Mouse (Mus musculus): ENCODE results near the gene Olfr1247. TPM values are rescaled to one million over a fixed set of nuclear protein-coding genes. Genes with fewer than 3 reads are reported as not detected.
"Not testable (repeated sequence)": the region's sequence is repeated elsewhere in the genome, so short reads cannot be mapped to it uniquely, and the experiment has no call there.

The Olfr1247 gene
- under 1 TPM in 1 of 2 experiments, not detected in 1; 0.11 TPM for total RNA-seq (2021)

DNA sequence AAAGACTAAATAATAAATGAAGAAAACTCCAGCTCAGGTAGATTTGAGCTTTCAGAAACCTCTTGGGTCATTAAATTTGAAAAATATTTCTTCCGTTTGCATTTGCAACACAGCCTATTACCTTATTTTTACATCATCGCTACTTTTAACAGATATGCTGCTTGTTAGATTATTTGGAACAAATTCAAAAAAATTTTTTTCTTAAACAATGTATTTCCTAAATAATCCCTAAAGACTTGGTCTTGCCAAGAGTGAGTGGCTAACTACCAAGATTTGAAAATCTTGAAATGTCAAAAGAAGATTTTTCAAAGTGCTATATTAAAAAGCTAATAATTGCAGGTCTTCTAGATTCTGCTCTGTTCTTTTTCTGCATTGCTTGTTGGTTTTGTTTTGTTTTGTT is at the start of gene Olfr1247:
Gene Olfr1247 (minus strand): TSS at position 101 of the 400 bp plus-strand sequence.
- intact Hi-C loops (cut with DNase I), result no loop called here
- DNase-seq (ENCODE audit: low spot score in 2 of 2), result no peak

DNA sequence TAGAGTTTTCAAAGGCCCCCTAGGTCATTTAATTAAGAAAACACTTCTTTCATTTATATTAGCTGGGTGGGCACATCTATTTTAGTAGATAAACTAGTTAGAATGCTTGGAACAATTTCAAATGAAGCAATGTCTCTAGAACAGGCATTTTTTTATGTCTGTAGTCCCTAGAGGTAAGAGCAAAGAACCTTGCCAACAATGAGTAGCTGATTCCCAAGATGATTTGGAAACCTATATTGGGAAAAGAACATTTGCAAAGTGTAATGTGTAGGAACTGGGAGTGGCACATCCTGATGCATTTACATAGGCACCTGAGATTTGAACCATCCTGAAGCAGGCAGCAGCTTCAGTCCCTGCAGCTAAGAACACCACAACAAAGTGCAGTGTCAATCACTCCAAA is 47.4 kb upstream of the Olfr1247 start, which contains the start of gene Olfr1250:
Gene Olfr1250 (minus strand): TSS at position 101 of the 400 bp plus-strand sequence.
- intact Hi-C loops (cut with DNase I), result loop anchor here (5.0 kb wide), 1 partner anchor 34 kb away; no protein-coding TSS in a partner anchor
- DNase-seq (ENCODE audit: low spot score in 2 of 2), result no peak

- no peak for DNase-seq (ENCODE audit: low spot score in 2 of 2)
- intact Hi-C loops (cut with DNase I), result no loop called here
Measured at GRCm38 (mm10) chr2:89634883-89635282, 21.0 kb upstream of the Olfr1247 start, which contains the start of gene Olfr1249. Gene Olfr1249, minus strand, starts transcription at chr2:89634983.

- intact Hi-C loops (cut with DNase I); DNase-seq (ENCODE audit: low spot score in 2 of 2): not testable (repeated sequence)
Measured at GRCm38 (mm10) chr2:89618145-89618544, 4.2 kb upstream of the Olfr1247 start, which contains the start of gene Olfr1248. Gene Olfr1248, minus strand, starts transcription at chr2:89618245.

DNA sequence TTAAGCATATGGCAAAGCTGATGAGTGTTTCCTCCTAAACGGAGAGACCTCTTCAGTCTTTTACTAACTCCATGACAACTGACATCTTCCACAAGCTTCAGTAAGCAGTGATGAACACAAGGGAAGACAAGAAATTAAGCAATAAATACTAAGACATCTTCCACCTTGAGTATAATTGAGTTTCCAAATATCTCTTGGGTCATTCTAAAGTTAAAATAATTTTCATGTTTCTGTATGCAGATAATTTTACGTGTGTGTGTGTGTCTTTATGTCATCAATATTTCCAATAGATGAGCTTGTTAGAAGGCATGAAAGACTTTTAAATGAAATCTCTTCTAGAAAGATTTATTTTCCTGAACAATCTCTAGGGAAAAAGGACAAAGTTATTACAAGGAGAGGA is 20.9 kb downstream of the Olfr1247 start, which contains the start of gene Olfr1246:
Gene Olfr1246 (minus strand): TSS at position 101 of the 400 bp plus-strand sequence.
- DNase-seq (ENCODE audit: low spot score in 2 of 2), result no peak
- intact Hi-C loops (cut with DNase I), result no loop called here

- intact Hi-C loops (cut with DNase I), result no loop called here
- no peak for DNase-seq (ENCODE audit: low spot score in 2 of 2)
Measured at GRCm38 (mm10) chr2:89578347-89578746, 35.6 kb downstream of the Olfr1247 start, which contains the start of gene Olfr1245. Gene Olfr1245, minus strand, starts transcription at chr2:89578447.

- DNase-seq (ENCODE audit: low spot score in 2 of 2); intact Hi-C loops (cut with DNase I): not testable (repeated sequence)
Measured at GRCm38 (mm10) chr2:89562706-89563105, 51.2 kb downstream of the Olfr1247 start.

Other genes with a start within 250 kb of the Olfr1247 start
- gene Olfr1234, start 249.3 kb downstream of the Olfr1247 start, total RNA-seq (2021), result not detected
- not detected for gene Olfr1238, start 204.5 kb downstream of the Olfr1247 start, total RNA-seq (2021)
- not detected for gene Olfr1239, start 193.7 kb downstream of the Olfr1247 start, total RNA-seq (2021)
- not detected for gene Olfr1240, start 171.1 kb downstream of the Olfr1247 start, total RNA-seq (2021)
- not detected for gene Olfr1241, start 127.0 kb downstream of the Olfr1247 start, total RNA-seq (2021)
- not detected for gene Olfr1242, start 115.8 kb downstream of the Olfr1247 start, total RNA-seq (2021)
- gene Olfr1243, start 82.6 kb downstream of the Olfr1247 start, total RNA-seq (2021), result not detected
- not detected for gene Olfr1245, start 35.7 kb downstream of the Olfr1247 start, total RNA-seq (2021)
- gene Olfr1246, start 21.0 kb downstream of the Olfr1247 start, total RNA-seq (2021), result not detected
- not detected for gene Olfr1248, start 4.1 kb upstream of the Olfr1247 start, total RNA-seq (2021)
- gene Olfr1249, start 20.9 kb upstream of the Olfr1247 start, total RNA-seq (2021), result not detected
- gene Olfr1250, start 47.3 kb upstream of the Olfr1247 start, total RNA-seq (2021), result not detected
- not detected for gene Olfr1251, start 57.8 kb upstream of the Olfr1247 start, total RNA-seq (2021)
- gene Olfr1252, start 110.9 kb upstream of the Olfr1247 start, total RNA-seq (2021), result not detected
- gene Olfr1253, start 143.0 kb upstream of the Olfr1247 start, total RNA-seq (2021), result not detected
- gene Olfr1254, start 179.5 kb upstream of the Olfr1247 start, total RNA-seq (2021), result not detected
- not detected for gene Olfr1255, start 197.9 kb upstream of the Olfr1247 start, total RNA-seq (2021)
- gene Olfr1256, start 227.4 kb upstream of the Olfr1247 start, total RNA-seq (2021), result not detected
- gene Olfr48, start 234.1 kb upstream of the Olfr1247 start, total RNA-seq (2021), result not detected

Measured in left cerebral cortex, postnatal 36 days (tissue).